Mouse (Mus musculus): ENCODE data around the gene Fbxw9.

Gene Fbxw9

DNA sequence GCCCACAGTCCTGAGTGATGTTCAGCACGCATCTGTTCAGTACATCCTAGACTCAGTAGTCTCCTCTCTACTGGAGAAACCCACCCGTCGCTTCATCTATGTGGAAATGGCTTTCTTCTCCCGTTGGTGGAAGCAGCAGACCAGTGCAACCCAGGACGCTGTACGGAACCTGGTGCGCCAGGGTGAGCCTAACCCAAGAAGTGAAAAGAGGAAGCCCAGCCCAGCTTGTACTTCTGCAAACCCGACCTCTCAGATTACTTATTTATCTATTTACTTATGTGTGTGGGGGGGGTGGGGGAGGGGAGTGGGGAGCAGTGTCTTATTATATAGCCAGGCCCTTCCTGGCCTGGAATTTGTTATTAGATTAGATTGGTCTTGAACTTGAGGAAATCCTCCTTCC lies 24.8 kb downstream of the Fbxw9 start:
- no peak for DNase-seq (ENCODE audit: low spot score in 2 of 2)

DNA sequence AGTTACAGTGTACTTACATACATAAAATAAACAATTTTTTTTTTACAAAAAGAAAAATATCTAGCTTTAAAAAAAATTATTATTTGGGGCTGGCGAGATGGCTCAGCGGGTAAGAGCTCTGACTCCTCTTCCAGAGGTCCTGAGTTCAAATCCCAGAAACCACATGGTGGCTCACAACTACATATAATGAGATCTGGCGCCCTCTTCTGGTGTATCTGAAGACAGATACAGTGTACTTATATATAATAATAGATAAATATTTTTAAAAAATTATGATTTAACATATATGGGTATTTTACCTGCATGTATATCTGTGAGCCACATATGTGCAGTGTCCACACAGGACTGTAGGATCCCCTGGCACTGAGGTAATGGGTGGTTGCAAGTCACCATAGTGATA lies 26.4 kb downstream of the Fbxw9 start:
- DNase-seq (ENCODE audit: low spot score in 2 of 2) = no peak

DNA sequence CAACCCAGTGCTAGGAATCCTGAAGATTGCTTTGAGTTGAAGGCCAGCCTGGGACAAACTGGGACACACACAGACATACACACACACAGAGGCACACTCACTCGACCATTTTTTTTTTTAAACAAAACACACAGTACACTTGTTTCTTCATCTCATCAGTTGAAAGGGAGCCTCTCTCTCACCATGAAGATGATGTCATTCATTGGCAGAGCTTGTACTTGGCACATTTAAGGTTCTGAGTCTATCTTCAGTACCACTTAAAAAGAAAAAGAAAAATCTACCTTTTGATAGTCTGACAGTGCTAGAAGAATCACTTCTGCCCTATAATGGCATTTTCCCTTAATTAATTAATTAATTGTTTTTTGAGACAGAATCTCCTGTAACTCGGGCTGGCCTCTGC lies 28.9 kb downstream of the Fbxw9 start:
- DNase-seq (ENCODE audit: low spot score in 2 of 2) = no peak

DNA sequence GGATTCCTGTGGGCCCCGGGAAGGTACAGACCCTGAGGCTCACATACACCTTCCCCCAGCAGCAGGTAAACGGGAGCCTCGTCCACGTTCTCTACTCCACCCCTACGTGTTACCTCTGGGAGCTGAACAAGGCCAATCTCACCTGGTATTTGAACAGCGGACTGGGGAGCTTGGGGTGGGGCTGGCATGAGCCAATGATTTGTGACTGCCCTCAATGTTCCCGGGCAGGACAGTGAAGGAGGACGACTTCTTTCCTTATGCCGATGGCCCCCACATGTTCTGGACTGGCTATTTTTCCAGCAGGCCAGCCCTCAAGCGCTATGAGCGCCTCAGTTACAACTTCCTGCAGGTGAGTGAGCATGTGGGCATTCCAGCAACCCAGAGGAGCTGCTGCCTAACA lies 31.0 kb downstream of the Fbxw9 start:
- no peak for DNase-seq (ENCODE audit: low spot score in 2 of 2)

DNA sequence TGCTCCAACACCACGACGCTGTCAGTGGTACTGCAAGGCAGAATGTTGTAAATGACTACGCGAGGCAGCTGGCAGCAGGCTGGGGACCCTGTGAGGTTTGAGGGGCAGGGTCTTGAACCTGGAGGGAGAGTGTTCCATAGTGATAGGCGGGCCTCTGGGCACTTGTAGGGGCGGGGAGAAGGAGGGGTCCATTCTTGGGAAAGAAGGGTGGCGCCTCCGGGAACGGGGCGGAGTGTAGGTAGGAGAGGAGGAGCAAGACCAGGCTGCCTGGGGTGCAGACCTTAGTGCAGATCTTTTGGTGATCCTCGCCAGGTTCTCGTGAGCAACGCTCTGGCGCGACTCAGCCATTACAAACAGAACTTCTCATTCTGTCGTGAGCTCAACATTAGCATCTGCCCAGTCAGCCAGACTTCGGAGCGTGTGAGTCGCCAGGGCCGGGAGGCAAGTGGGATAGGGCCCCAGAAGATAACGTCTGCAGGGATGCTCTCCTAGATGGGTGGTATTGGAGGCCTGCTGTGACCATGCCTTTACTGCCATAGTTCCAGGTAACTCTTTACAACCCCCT lies 31.8 kb downstream of the Fbxw9 start:
- no peak for DNase-seq (ENCODE audit: low spot score in 2 of 2)

DNA sequence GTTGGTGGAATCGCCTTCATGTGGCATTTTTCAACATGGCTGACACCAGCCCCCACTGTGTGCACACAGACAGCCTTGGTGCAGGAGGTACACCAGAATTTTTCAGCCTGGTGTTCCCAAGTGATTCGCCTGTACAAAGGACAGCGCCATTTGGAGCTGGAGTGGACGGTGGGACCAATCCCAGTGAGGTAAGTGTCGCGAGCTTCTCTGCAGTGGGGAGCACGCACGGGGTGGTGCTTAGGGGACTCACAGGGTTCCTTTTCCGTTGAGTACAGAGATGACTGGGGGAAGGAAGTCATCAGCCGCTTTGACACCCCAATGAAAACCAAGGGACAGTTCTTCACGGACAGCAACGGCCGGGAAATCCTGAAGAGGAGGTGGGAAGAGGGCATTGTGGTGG lies 35.2 kb downstream of the Fbxw9 start:
- DNase-seq (ENCODE audit: low spot score in 2 of 2) = no peak

DNA sequence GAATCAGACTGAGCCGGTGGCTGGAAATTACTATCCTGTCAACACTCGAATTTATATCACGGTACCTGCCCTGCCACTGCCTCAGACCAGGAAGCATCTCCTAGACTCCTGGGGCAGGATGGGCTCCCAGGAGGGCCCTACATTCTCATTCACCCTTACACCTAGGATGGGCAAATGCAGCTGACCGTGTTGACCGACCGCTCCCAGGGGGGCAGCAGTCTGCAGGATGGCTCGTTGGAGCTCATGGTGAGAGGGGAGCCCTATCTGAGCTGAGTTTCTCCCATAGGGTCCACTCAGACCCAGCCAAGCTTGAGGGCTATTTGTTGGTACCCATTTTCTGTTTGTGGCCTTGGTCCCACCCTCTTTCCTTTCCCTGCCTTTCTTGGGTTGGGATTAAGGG lies 35.7 kb downstream of the Fbxw9 start:
- no peak for DNase-seq (ENCODE audit: low spot score in 2 of 2)

DNA sequence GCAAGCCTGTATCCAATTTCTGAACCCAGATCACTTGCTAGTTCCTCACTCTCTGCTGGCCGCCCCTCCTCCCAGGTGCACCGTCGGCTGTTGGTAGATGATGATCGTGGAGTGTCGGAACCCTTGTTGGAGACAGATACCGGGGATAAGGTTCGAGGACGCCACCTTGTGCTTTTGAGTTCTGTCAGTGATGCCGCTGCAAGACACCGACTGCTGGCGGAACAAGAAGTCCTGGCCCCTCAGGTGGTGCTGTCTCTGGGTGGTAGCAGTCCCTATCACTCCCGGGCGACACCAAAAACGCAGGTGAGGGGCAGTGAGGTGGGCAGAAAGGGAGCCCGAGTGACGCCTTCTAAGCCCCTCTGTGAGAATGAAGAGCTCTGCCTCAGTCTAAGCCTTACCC lies 36.3 kb downstream of the Fbxw9 start:
- no peak for DNase-seq (ENCODE audit: low spot score in 2 of 2)

DNA sequence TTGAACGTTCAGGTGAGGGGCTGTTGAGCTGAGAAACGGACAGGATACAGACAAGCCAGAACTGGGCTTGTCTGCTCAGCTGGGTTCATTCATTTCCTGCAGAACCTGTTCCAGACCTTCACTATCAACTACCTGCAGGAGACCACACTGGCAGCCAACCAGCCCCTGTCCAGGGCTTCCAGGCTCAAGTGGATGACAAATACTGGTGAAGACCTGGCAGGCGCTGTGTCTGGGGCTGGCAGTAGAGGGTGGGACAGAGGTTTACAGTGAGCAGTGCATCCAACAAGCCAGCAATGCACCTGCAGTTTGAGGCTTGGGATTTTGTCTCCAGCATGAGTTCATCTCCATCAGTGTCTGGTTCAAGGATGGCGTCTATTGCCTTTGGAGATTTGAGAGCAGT lies 37.0 kb downstream of the Fbxw9 start:
- DNase-seq (ENCODE audit: low spot score in 2 of 2) = no peak

DNA sequence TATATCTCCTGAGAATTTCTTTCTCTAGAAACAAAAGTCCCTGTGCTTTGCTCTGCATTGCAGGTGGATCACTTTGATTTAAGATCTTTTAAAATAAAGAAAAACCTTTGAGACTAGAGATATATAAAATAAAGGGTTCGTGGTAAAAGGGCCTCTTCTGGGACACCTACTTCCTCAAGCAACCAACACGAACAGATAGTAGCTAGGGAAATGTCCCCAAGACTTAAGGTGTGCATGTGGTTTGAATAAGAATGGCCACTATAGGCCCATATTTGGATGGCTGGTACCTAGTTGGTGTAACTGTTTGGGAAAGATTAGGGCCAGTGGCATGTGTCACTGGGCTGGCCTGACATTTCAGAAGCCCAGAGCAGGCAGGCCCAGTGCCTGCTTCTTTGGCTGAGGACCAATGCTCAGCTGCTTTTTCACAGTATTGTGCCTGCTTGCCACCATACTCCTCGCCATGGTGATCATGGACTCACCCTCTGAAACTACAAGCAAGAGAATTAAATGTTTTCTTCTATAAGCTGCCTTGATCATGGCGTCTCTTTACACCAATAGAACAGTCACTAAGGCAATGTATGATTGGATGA lies 40.3 kb downstream of the Fbxw9 start:
- no peak for DNase-seq (ENCODE audit: low spot score in 2 of 2)

DNA sequence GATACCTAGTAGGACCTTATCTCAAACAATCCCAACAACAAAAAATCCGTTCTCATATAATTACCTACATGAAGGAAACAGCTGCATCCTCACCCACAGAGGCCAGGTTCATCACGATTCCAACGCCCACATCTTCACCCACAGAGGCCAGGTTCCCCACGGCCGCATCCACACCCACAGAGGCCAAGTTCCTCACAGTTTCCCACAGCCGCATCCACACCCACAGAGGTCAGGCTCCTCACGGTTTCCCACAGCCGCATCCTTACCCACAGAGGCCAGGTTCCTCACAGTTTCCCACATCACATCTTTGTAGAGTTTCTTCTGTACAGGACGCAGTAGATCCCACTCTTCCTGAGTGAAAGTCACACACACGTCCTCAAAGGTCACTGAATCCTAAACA lies 53.4 kb downstream of the Fbxw9 start:
- no peak for DNase-seq (ENCODE audit: low spot score in 2 of 2)

DNA sequence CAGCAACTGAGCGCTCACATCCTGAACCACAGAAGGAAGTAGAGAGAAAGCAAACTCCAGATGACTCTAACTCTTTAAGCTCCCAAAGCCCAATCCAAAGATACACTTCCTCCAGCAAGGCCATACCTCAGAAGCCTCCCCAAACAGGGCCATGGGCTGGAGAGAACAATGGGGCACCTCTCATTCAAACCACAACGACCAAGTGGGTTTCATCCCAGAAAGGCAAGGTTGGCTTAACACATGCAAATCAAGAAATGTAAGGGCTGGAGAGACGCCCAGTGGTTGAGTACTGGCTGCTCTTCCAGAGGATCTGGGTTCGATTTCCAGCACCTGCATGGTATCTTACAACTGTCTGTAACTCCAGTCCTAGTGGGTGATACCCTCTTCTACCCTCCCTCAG lies 55.6 kb downstream of the Fbxw9 start:
- DNase-seq (ENCODE audit: low spot score in 2 of 2) = no peak
